Mouse (Mus musculus) embryonic facial prominence, embryonic 13.5 days (tissue): ENCODE results near the gene Elf5. TPM values are rescaled to one million over a fixed set of nuclear protein-coding genes. Genes with fewer than 3 reads are reported as not detected.

Experiments
- polyA plus RNA-seq: library from polyadenylated mRNA; unstranded; fragments of >200 nt; fragmentation: Nextera tagmentation; extraction: Ambion mirVana; gene quantifications from 2 replicates; pipeline ENCODE4 v1.2.1, GENCODE M21; 2015

The Elf5 gene
- polyA plus RNA-seq, 1 experiment from 2014 or later: 1.9 TPM

Other genes with a start within 250 kb of the Elf5 start
- 5.1 and 11.1 TPM in 2 replicates for gene Ehf, start 108.4 kb upstream of the Elf5 start, polyA plus RNA-seq
- gene Cat, start 73.5 kb downstream of the Elf5 start, polyA plus RNA-seq: 71.7 and 79.5 TPM in 2 replicates
- gene Abtb2, start 154.6 kb downstream of the Elf5 start, polyA plus RNA-seq: 17.4 and 19.7 TPM in 2 replicates